Mouse (Mus musculus): ENCODE measurements at regions not wholly inside any gene's neighbourhood (a gene's known extent, or its start where the extent isn't known, plus 50 kb on each side); places are given as distances from the start of the nearest gene placed in this dataset.

- no peak for DNase-seq
Observed at GRCm38 (mm10) chr1:42313494-42313893, 382.1 kb upstream of the Pou3f3 start.

- no peak for DNase-seq
Observed at GRCm38 (mm10) chr1:42351884-42352283, 343.7 kb upstream of the Pou3f3 start.

GRCm38 (mm10) chr1:42352389-42352788, 343.2 kb upstream of the Pou3f3 start:
- no peak for DNase-seq

- DNase-seq: no peak
Observed at GRCm38 (mm10) chr1:42353096-42353495, 342.5 kb upstream of the Pou3f3 start.

GRCm38 (mm10) chr1:42354020-42354419, 341.5 kb upstream of the Pou3f3 start:
- DNase-seq: no peak

- no peak for DNase-seq
Observed at GRCm38 (mm10) chr1:42362438-42362837, 333.1 kb upstream of the Pou3f3 start.

- DNase-seq: no peak
Observed at GRCm38 (mm10) chr1:42365648-42366324, 329.8 kb upstream of the Pou3f3 start.

GRCm38 (mm10) chr1:42387919-42388684, 307.5 kb upstream of the Pou3f3 start:
- DNase-seq: no peak

GRCm38 (mm10) chr1:42388740-42389139, 306.8 kb upstream of the Pou3f3 start:
- DNase-seq: no peak

- DNase-seq: no peak
Observed at GRCm38 (mm10) chr1:42395651-42396260, 299.8 kb upstream of the Pou3f3 start.

- DNase-seq: no peak
Observed at GRCm38 (mm10) chr1:42398461-42399154, 297.0 kb upstream of the Pou3f3 start.

- no peak for DNase-seq
Observed at GRCm38 (mm10) chr1:42415817-42416538, 279.6 kb upstream of the Pou3f3 start.

GRCm38 (mm10) chr1:42416539-42417218, 278.9 kb upstream of the Pou3f3 start:
- no peak for DNase-seq

GRCm38 (mm10) chr1:42417815-42418214, 277.8 kb upstream of the Pou3f3 start:
- no peak for DNase-seq

GRCm38 (mm10) chr1:42418233-42418632, 277.3 kb upstream of the Pou3f3 start:
- no peak for DNase-seq

- DNase-seq: no peak
Observed at GRCm38 (mm10) chr1:42436366-42436998, 259.1 kb upstream of the Pou3f3 start.

GRCm38 (mm10) chr1:42468365-42468764, 227.2 kb upstream of the Pou3f3 start:
- DNase-seq: no peak

GRCm38 (mm10) chr1:42471846-42472494, 223.6 kb upstream of the Pou3f3 start:
- DNase-seq: no peak

GRCm38 (mm10) chr1:42472495-42473230, 222.9 kb upstream of the Pou3f3 start:
- DNase-seq: no peak

- no peak for DNase-seq
Observed at GRCm38 (mm10) chr1:42474197-42474596, 221.4 kb upstream of the Pou3f3 start.
